Mouse (Mus musculus) kidney, embryonic 14.5 days (tissue): ENCODE data around the gene Tex10. TPM values are rescaled to one million over a fixed set of nuclear protein-coding genes. Genes with fewer than 3 reads are reported as not detected.
A peak's percentile ranks its signal among the peaks of the same experiment; 100 is the strongest.

Experiments used
- ATAC-seq: fragments of 200-750 bp; cut with Nextera tagmentation; 2 replicates; pipeline ENCODE4 v1.8.0; 2017; ENCODE audit warnings: moderate number of reproducible peaks, mild to moderate bottlenecking, moderate TSS enrichment, moderate library complexity; ENCODE audit not compliant: low FRiP score, low TSS enrichment
- H3K27ac ChIP-seq: fragments of 300-500 bp; sonication (generic); 2 replicates; pipeline ENCODE4 v1.5.1; 2014; ENCODE audit warnings: low read depth, mild to moderate bottlenecking, low read length, moderate library complexity, mixed read lengths
- H3K27me3 ChIP-seq: fragments of 300-500 bp; sonication (generic); 2 replicates; pipeline ENCODE4 v1.6.1; 2014; ENCODE audit warnings: mild to moderate bottlenecking, low read length; ENCODE audit not compliant: control insufficient read depth, insufficient read depth
- H3K36me3 ChIP-seq: fragments of 300-500 bp; sonication (generic); 2 replicates; pipeline ENCODE4 v1.6.1; 2014; ENCODE audit warnings: low read length, mixed read lengths; ENCODE audit not compliant: control insufficient read depth, insufficient read depth
- H3K4me1 ChIP-seq: fragments of 300-500 bp; sonication (generic); 2 replicates; pipeline ENCODE4 v1.6.1; 2014; ENCODE audit warnings: low read length, mixed read lengths; ENCODE audit not compliant: control insufficient read depth, insufficient read depth
- H3K4me2 ChIP-seq: fragments of 300-500 bp; sonication (generic); replicated peaks from 2 replicates; pipeline ENCODE4 v1.6.1; 2014; ENCODE audit warnings: low read depth, mild to moderate bottlenecking, low read length
- H3K4me3 ChIP-seq: fragments of 300-500 bp; sonication (generic); 2 replicates; pipeline ENCODE4 v1.5.1; 2014; ENCODE audit warnings: mild to moderate bottlenecking, low read length
- H3K9ac ChIP-seq: fragments of 300-500 bp; sonication (generic); 2 replicates; pipeline ENCODE4 v1.6.1; 2014; ENCODE audit warnings: low read depth, mild to moderate bottlenecking, low read length, moderate library complexity
- H3K9me3 ChIP-seq: fragments of 300-500 bp; sonication (generic); 2 replicates; pipeline ENCODE4 v1.6.1; 2016; ENCODE audit warnings: low read length; ENCODE audit not compliant: control insufficient read depth
- WGBS: fragments of 180-500 bp; shearing (Covaris S2); extraction: QIAGEN DNeasy Blood & Tissue Kit; methylation state at CpG from one replicate; pipeline ENCODE4 v1.1.7; 2014; 5-methylcytosine and 5-hydroxymethylcytosine counted together
- polyA plus RNA-seq: library from polyadenylated mRNA; unstranded; fragments of >200 nt; fragmentation: Nextera tagmentation; extraction: Ambion mirVana; gene quantifications from 2 replicates; pipeline ENCODE4 v1.2.1, GENCODE M21; 2014

The Tex10 gene
- polyA plus RNA-seq, result 58.1 and 80.2 TPM in 2 replicates

DNA sequence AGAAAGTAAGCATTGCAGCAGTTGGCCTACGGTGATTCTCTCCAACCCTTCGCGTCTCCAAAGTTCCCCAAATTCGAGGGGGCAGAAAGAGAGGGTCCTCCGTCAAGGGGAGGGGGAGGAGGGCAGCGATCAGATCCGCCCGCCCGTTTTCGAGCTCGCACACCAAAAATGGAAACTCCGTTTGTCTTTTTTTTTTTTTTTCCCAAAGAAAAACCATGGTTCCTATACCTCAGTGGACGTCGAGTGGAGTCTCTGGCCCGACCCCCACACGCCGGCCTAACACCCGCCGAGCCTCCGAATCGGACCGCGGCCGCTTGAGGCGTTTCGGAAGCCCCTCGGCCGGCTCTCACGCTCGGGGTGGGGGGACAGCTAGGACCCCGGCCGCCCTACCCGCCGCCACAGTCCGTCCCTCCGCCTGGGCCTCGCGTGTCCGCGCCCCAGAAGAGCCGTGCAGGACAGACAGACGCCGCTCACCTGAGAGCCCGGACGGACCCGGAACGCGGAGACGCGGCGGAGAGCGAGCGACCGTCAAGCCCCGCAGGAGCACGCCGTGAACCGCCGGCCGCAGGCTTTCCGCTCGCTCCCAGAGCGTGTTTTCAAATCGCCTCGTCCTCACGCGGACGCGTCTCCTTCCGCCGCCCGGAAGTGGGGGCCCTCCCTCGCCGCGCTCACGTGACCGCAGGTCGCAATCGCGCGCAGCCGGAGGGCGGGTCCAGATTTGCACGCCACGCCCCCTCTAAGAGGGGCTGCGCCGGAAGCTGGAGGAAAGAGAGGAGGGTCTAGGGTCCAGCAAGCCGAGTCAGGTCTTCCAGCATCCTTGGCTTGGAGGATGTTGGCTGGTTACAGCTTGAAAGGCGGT, at the start of gene Tex10:
Tex10 (minus strand) TSS at position 668 of the 859 bp plus-strand sequence.
- Histone ChIP-seq H3K9me3 (no peaks in the 10 kb centered on the region), H3K4me2 (peak within 1 kb of the TSS; percentile 61), H3K9ac (peak within 1 kb of the TSS; percentile 83), H3K4me1 (peaks cover 13% of the 10 kb centered on the region), H3K27ac (peak within 1 kb of the TSS; percentile 73), H3K36me3 (peaks cover 8% of the 10 kb centered on the region; the same call in 1 of the 2 replicates), H3K4me3 (peak within 1 kb of the TSS; percentile 72), H3K27me3 (no peaks in the 10 kb centered on the region)
- ATAC-seq, result peak; percentile 98
- WGBS, result under 1% methylated on average over 89 of the region's 89 CpGs

DNA sequence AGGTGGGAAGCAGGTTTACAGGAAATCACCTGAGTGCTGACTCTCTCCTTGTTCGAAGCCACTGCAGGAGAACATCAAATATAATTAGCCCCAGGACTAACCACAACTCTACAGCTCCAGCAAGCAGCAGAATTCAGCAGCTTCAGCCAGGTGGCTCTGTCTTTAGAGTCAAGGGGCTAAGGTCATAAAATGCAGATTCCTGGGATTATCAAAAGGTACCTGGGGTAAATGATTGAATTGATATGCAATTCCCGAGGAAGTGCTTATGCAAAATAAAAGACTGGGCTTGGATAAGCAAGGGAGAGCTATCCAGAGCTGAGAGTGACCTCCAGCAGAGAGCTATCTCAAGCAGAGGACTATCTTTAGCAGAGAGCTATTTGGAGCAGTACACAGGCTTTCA, 37.6 kb upstream of the Tex10 start:
- Histone ChIP-seq H3K4me1 (no peaks in the 10 kb centered on the region), H3K4me3 (no peak overlapping the region), H3K27ac (no peak overlapping the region), H3K9me3 (no peaks in the 10 kb centered on the region), H3K27me3 (no peaks in the 10 kb centered on the region), H3K9ac (no peak overlapping the region), H3K36me3 (no peaks in the 10 kb centered on the region), H3K4me2 (no peak overlapping the region)
- ATAC-seq, result no peak
- WGBS, result 24% methylated on average over 2 of the region's 2 CpGs

DNA sequence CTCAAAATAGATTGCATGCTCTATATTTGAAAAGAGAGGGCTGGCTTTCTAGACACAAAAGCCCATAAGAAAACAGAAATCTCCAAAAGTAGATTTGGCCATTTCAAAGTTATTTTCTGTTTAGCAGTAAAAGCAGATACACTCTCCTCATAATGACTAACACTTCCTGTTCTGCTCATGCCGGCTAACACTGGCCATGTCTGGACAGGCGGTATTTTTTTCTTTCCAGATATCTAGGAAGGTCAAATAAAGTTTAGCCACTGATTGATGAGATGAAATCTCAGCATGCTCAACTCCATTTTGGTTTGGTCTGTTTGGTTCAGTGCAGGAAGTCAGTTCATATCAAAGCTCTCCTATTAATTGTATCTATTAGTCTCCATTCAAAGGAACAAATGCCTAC, 19.3 kb upstream of the Tex10 start:
- no peak overlapping the region for H3K27ac ChIP-seq
- 57% methylated on average over 2 of the region's 2 CpGs for WGBS
- no peak for ATAC-seq

DNA sequence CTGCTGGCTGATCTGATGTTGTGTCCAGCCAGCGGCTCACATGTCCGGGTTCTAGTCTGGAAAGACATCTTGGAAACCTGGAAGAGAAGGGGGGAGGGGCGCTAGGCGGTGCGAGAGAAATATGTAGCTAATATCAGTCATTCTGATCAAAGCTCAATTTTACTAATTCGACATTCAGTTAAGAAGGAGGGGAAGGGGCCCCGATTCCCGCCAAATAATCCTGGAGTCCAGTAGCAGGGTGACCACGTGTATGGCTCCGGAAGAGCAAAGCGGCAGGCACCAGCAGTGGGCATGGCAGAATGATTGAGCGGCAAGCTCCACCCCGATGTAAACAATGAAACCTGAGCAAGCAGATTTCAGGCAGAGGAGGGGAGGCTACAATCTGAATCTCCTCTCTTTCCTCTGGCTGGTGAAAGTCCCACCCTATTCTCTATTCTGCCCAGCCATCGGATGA, 18.1 kb upstream of the Tex10 start:
- H3K27ac ChIP-seq, result no peak overlapping the region
- H3K9ac ChIP-seq, result peak overlapping the region; percentile 45
- no peaks in the 10 kb centered on the region for H3K27me3 ChIP-seq
- H3K4me1 ChIP-seq, result no peaks in the 10 kb centered on the region
- no peaks in the 10 kb centered on the region for H3K36me3 ChIP-seq
- no peaks in the 10 kb centered on the region for H3K9me3 ChIP-seq
- ATAC-seq, result peak; percentile 83
- H3K4me3 ChIP-seq, result peak overlapping the region; percentile 25
- 7% methylated on average over 14 of the region's 14 CpGs for WGBS
- H3K4me2 ChIP-seq, result peak overlapping the region; percentile 46

More for the DNA sequence above, 19.3 kb upstream of the Tex10 start:
- H3K36me3 ChIP-seq, result no peaks in the 10 kb centered on the region
- H3K4me1 ChIP-seq, result no peaks in the 10 kb centered on the region
- no peak overlapping the region for H3K4me3 ChIP-seq
- no peaks in the 10 kb centered on the region for H3K9me3 ChIP-seq
- H3K27me3 ChIP-seq, result no peaks in the 10 kb centered on the region
- no peak overlapping the region for H3K9ac ChIP-seq
- H3K4me2 ChIP-seq, result no peak overlapping the region

DNA sequence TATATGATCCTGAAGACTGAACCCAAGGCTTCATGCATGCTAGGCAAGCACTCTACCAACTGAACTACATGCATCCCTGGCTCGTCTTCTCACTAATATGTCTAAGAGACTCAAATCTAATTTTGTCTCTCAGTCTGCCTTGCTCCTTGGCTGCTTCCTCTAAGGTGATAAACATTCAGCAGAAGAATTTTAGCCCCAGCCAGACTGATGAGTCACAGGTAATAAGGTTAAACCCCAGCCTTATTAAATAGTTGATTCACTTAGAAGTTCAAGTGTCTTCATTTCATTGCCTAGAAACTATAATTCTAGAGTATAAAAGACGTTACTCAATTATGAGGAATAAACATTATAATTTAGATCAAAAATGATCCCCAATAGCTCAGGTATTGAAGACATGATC, 15.7 kb upstream of the Tex10 start:
- Histone ChIP-seq H3K4me2 (no peak overlapping the region), H3K27me3 (no peaks in the 10 kb centered on the region), H3K27ac (no peak overlapping the region), H3K4me3 (no peak overlapping the region), H3K9ac (no peak overlapping the region), H3K4me1 (no peaks in the 10 kb centered on the region), H3K9me3 (no peaks in the 10 kb centered on the region), H3K36me3 (no peaks in the 10 kb centered on the region)
- 81% methylated on average over 2 of the region's 2 CpGs for WGBS
- ATAC-seq, result no peak

DNA sequence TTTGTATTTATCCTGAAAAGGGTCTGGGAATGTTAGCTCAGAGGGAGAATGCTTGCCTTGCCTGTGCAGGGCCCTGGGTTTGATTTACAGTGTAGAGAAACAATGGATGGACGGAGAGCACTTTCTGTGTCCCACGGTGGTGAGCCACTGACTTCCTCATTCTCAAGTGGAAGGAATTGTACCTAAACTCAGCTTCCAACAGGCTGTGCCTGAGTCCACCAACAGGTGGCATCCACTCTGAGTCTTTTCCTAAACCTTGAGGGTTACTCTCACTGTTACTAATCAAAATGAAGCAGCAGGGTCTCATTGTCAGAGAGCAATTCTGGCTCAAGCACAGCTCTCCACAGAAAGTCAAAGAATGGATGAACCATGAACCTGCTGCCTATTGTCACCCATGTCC, 8.0 kb upstream of the Tex10 start:
- 14% methylated on average over 2 of the region's 2 CpGs for WGBS
- Histone ChIP-seq H3K4me1 (no peaks in the 10 kb centered on the region), H3K27me3 (no peaks in the 10 kb centered on the region), H3K9me3 (peaks cover 9% of the 10 kb centered on the region; the same call in 1 of the 2 replicates), H3K4me2 (no peak overlapping the region), H3K9ac (no peak overlapping the region), H3K27ac (no peak overlapping the region), H3K4me3 (no peak overlapping the region), H3K36me3 (no peaks in the 10 kb centered on the region)
- ATAC-seq, result no peak

DNA sequence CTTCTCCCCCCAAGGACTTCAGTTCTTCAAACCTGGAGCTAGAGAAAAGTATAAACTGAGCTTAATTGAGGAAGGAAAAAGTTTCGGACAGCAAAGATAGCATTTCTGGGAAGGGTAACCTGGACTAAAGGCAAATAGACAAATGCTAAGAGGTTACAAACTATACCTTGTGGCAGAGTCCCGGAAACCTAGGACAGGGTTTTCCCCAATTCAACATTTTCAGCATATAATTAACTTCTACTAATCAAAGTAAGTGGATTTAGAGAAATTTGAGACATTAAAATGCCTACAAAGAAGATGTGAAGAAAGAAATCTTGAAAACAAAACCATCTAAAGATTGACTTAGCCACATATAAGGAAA, 372 bp upstream of the Tex10 start:
- no peak overlapping the region for H3K9ac ChIP-seq
- H3K4me1 ChIP-seq, result peaks cover 13% of the 10 kb centered on the region
- no peak overlapping the region for H3K27ac ChIP-seq
- ATAC-seq, result peak; percentile 17
- H3K9me3 ChIP-seq, result peaks cover 4% of the 10 kb centered on the region; the same call in 1 of the 2 replicates
- no peaks in the 10 kb centered on the region for H3K27me3 ChIP-seq
- H3K4me3 ChIP-seq, result peak overlapping the region; percentile 72
- H3K36me3 ChIP-seq, result peaks cover 2% of the 10 kb centered on the region; the same call in 1 of the 2 replicates
- WGBS, result 84% methylated on average over 2 of the region's 2 CpGs
- peak overlapping the region; percentile 61 for H3K4me2 ChIP-seq

DNA sequence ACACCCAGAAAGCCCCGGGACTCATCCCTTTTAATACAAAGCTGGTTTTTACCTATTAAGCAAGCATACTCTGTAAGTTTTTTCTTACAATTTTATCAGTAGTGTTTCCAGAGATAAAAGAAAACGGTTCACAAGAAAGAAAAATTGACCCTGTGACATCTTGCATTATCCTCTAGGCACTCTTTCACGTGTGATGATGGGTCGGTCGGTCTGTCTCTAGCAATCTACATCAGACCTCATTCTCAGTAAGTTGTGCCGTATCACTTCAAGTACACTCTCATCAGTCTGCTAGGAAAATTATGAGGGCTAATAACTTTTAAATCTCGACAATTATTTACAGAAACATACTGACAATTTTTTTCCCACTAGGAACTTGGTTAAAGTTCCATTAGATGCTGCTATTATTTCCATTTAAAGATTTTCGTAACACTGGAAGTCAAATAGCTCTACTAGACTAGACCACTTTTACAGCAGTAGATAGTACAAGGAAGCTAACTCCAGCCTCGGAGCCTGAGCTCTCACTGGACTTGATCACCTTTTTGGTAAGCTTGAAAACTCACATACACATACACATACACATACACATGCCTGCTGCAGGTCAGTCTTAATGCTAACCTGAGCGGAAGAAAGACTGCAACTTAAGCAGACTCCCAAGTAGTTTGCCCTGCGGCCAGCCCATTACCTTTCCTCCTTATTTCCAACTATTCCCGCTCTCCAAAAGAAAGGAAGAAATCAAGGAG, 1.0 kb downstream of the Tex10 start:
- peak overlapping the region; percentile 72 for H3K4me3 ChIP-seq
- peak overlapping the region; percentile 83 for H3K9ac ChIP-seq
- H3K4me1 ChIP-seq, result peaks cover 13% of the 10 kb centered on the region
- H3K27ac ChIP-seq, result no peak overlapping the region
- no peaks in the 10 kb centered on the region for H3K9me3 ChIP-seq
- peaks cover 13% of the 10 kb centered on the region; the same call in 1 of the 2 replicates for H3K36me3 ChIP-seq
- peak overlapping the region; percentile 61 for H3K4me2 ChIP-seq
- no peaks in the 10 kb centered on the region for H3K27me3 ChIP-seq
- ATAC-seq, result no peak
- 13% methylated on average over 12 of the region's 12 CpGs for WGBS

DNA sequence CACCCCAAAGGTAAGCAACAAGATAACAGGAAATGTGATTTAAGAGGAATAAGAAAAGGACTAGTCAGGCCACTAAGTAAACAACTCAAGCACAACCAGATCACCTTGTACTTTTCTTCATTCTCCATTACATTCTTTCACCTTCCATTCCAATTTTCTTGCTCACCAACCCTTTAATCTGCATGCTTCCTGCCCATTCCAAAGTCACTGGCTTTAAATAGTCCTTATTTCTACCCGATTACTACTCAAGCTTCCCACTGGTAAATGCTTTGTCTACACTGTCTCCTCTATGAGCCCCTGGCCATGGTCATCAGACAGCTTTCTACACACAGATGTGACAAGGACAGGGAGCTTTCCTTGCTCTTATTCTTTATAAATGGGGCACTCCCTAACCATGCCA, 2.3 kb downstream of the Tex10 start:
- Histone ChIP-seq H3K27ac (no peak overlapping the region), H3K4me3 (0 out of 2 replicates have a peak overlapping the region, but pooled peaks have one; percentile 11), H3K27me3 (no peaks in the 10 kb centered on the region), H3K36me3 (peaks cover 23% of the 10 kb centered on the region), H3K4me1 (peaks cover 13% of the 10 kb centered on the region), H3K9ac (no peak overlapping the region), H3K4me2 (peak overlapping the region; percentile 61), H3K9me3 (no peaks in the 10 kb centered on the region)
- 50% methylated on average over 1 of the region's 1 CpGs for WGBS
- ATAC-seq, result no peak
